Mouse (Mus musculus): Measurements from ENCODE around the gene Cort.

- TF ChIP-seq POLR2A (IDR thresholded peaks at IDR 0.05; ENCODE audit: borderline replicate concordance, low read depth, low read length) = no peak
- no peak for TF ChIP-seq CTCF (IDR thresholded peaks at IDR 0.05; ENCODE audit: low read depth, low read length)
These were observed 1.9 kb upstream of the Cort start for GRCm38 (mm10) chr4:149128467-149128866.

All from bone marrow macrophage, adult 2 months (primary cell).